Mouse (Mus musculus) spleen, adult 18-20 months (tissue): ENCODE measurements at regions not wholly inside any gene's neighbourhood (a gene's known extent, or its start where the extent isn't known, plus 50 kb on each side); places are given as distances from the start of the nearest gene placed in this dataset.
A peak's percentile ranks its signal among the peaks of the same experiment; 100 is the strongest.

Experiments
- DNase-seq, 2 experiments: peaks; one replicate each; pipeline ENCODE4 v3.0.0; 2022; ENCODE audit warnings: mixed read lengths in 2 of 2

GRCm38 (mm10) chr8:8376791-8377190 is 284.3 kb downstream of the Efnb2 start:
- no peak for DNase-seq

DNA sequence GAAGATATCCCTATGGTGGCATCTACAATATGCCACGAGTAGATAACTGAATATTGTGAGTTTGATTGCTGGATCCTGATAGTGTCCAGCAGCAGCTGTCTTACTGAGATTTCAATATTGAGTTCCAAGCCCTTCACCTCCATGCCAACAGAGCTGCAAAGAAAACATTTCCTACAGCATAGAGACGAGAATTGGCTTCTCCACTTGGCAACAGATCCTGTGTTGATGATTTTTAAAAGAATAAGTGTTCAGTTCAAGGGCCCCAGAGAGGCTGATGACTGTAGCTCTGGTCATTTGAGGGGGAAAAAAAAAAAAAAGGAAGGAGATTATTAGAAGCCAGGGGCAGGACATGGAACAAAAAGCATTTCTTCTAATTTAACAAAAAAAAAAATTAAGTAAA is 284.7 kb downstream of the Efnb2 start:
- DNase-seq = no peak

- DNase-seq = no peak
Measured at GRCm38 (mm10) chr8:8367282-8367871, 293.7 kb downstream of the Efnb2 start.

- DNase-seq = no peak
Measured at GRCm38 (mm10) chr8:8361941-8362537, 299.0 kb downstream of the Efnb2 start.

GRCm38 (mm10) chr8:8360586-8360985 is 300.5 kb downstream of the Efnb2 start:
- DNase-seq = no peak

GRCm38 (mm10) chr8:8354977-8355376 is 306.1 kb downstream of the Efnb2 start:
- no peak for DNase-seq

DNA sequence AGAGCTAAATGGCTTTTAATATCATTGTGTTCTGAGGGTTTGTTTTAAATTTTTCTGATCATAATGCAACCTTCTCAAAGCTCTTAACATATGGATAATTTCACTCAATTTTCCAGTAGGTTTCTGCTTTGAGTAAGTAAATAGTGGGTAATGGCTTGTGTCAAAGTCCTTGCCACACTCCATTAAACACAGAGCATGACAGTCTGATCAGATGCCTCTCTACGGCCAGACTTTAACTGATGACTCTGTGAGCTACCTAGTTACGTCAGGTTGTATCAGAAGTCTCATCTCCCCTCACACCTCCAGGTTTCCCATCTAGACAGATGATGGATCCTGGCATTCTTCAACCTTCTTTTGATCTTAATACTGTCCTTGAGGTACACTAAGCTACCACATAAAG is 316.4 kb downstream of the Efnb2 start:
- no peak for DNase-seq

GRCm38 (mm10) chr8:8335256-8335972 is 325.6 kb downstream of the Efnb2 start:
- DNase-seq = no peak

- DNase-seq = peak in 1 of 2 experiments; percentile 18
Measured at GRCm38 (mm10) chr8:8334515-8334914, 326.5 kb downstream of the Efnb2 start.

DNA sequence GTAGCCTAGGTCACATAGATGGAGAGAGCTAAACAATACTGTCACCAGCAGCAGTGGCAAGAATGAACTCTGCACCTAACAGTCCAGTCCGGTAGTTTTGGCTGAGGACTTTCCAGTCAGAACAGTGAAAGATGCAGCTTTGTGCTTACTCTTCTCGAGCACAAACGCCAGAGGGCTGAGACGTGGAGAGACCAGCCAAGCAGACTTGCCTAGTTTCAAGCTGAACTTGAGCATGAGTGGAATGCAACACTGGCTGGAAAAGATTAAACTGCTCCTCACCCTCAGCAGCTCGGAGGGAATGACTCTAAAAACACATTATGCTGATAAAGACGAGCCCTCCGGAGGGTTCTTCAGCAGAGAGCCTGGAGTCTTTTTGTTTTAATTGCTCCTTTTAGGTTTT is 329.8 kb downstream of the Efnb2 start:
- DNase-seq = no peak

- DNase-seq = no peak
Measured at GRCm38 (mm10) chr8:8328010-8328666, 332.9 kb downstream of the Efnb2 start.

- DNase-seq = no peak
Measured at GRCm38 (mm10) chr8:8326066-8326834, 334.8 kb downstream of the Efnb2 start.

GRCm38 (mm10) chr8:8325420-8325819 is 335.6 kb downstream of the Efnb2 start:
- DNase-seq = no peak

- DNase-seq = no peak
Measured at GRCm38 (mm10) chr8:8324520-8324919, 336.5 kb downstream of the Efnb2 start.

GRCm38 (mm10) chr8:8308253-8308652 is 352.8 kb downstream of the Efnb2 start:
- no peak for DNase-seq

DNA sequence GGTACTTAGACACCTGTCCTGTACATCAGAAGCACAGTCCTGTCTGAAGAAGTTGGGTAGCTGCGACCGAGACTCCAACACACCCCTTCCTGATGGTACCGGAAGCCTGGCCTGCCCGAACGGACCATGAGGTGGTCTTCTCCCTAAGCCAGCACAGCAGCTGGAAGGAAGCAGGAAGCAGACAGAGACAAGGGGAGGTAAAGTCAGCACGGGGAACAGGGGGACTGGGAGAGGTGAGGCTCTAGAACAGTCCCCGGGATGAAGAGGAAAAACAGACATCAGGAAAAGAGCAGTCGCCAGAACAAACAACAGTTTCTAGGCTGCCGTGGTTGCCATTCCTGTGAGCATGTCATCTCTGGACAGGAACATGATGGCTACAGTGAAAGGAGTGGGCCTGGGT is 353.6 kb downstream of the Efnb2 start:
- no peak for DNase-seq

GRCm38 (mm10) chr8:8299965-8300767 is 360.9 kb downstream of the Efnb2 start:
- DNase-seq = no peak

GRCm38 (mm10) chr8:8292577-8293247 is 368.3 kb downstream of the Efnb2 start:
- DNase-seq = no peak

GRCm38 (mm10) chr8:8285876-8286275 is 375.2 kb downstream of the Efnb2 start:
- DNase-seq = no peak

DNA sequence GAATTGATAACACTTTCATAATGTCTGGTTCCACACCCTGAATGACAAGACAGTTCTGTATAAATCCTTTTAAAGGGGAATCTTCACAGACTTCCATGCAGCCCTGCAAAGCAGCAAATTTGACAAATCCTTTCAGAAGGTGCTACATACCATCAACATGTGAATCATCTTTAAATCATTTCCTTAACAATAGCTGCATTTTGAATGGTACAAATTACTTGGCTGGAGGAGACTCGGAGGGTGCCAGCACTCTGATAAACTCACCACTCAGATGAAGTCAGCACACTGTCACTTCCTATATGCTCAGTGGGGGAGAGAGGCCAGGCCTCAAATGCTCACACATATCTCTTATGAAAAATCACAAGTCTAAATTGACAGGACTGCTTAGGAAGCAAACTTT is 386.1 kb downstream of the Efnb2 start:
- no peak for DNase-seq

DNA sequence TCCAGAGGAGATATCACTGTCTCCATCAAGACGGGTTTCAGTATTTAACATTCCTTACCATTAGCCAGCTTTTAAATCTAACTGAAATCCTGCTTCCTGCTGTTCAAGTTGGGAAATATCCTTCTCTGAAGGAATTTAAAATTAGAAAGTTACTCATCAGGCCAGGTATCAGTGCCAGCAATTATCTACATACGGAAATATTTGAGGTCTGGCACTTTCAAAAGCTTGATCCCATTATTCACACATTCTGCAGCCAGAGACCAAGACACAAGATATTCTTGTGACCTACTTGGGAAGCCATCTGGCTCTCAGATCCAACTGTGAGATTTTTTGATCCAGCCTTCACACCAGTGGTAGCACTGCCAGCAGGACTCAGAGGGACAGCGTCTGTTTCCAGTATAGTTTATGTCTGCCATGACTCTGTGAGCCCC is 386.8 kb downstream of the Efnb2 start:
- DNase-seq = no peak

DNA sequence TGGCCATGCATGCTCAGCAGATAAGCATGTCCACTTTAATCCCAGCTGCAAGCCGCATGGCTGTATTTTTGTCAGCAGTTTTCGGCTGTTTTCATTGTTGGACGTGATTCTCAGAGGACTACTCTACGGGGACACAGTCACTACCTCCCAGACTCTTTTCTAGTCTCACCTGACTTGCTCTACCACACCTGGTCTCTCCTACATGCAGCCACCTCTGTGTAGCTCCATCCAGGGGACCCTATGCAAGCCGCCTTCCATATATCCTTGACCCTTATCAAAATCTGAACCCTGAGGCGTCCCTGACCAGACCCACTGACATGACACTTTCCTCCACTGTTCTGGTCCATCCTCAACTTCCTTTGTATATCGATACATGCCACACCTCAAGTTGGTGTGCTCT is 402.2 kb downstream of the Efnb2 start:
- DNase-seq = no peak
